Mouse (Mus musculus) CH12.LX (cell line): ENCODE measurements around the gene Shank3. TPM values are rescaled to one million over a fixed set of nuclear protein-coding genes. Genes with fewer than 3 reads are reported as not detected.

ENCODE experiments used
- DNase-seq: peaks from one replicate; pipeline ENCODE4 v3.0.0-alpha.2; 2013; ENCODE audit errors: extremely low read depth
- H3K27ac ChIP-seq: 2 replicates; pipeline ENCODE4 v1.5.1; 2012; ENCODE audit warnings: low read depth, mild to moderate bottlenecking, control low read depth, moderate library complexity; ENCODE audit not compliant: insufficient read depth
- H3K27me3 ChIP-seq: replicated peaks from 2 replicates; pipeline ENCODE3; 2012; ENCODE audit warnings: inconsistent platforms
- H3K36me3 ChIP-seq, 2 experiments: replicated peaks in 1 of 2; 2 replicates each; pipeline versions ENCODE3 to v1.6.1; 2012; ENCODE audit warnings: inconsistent platforms in 1 of 2, low read length in 1 of 2, mild to moderate bottlenecking in 1 of 2, mixed read lengths in 1 of 2, moderate library complexity in 1 of 2; ENCODE audit not compliant: control insufficient read depth in 1 of 2, insufficient read depth in 1 of 2
- H3K4me1 ChIP-seq, 2 experiments: 2 replicates each; pipeline ENCODE4 v1.6.1; 2012; ENCODE audit warnings: inconsistent platforms in 1 of 2, moderate library complexity in 1 of 2; ENCODE audit not compliant: insufficient read depth in 2 of 2, control insufficient read depth in 1 of 2
- H3K4me2 ChIP-seq: 2 replicates; pipeline ENCODE4 v1.6.1; 2012; ENCODE audit warnings: low read depth, mild to moderate bottlenecking, control low read depth; ENCODE audit not compliant: poor library complexity, insufficient read depth, severe bottlenecking
- H3K4me3 ChIP-seq, 3 experiments: fragments of 150-350 bp in 1 of 3; sonication (generic) in 1 of 3; replicated peaks in 1 of 3; 2 replicates each; pipeline versions ENCODE3 to v1.5.1; 2011 to 2012; ENCODE audit warnings: low read depth in 2 of 3, low read length in 2 of 3, mild to moderate bottlenecking in 2 of 3, moderate library complexity in 2 of 3, control low read depth in 1 of 3, improper control_type of control experiment in 1 of 3, inconsistent platforms in 1 of 3, mixed read lengths in 1 of 3; ENCODE audit not compliant: poor library complexity in 1 of 3
- H3K79me2 ChIP-seq: replicated peaks from 2 replicates; pipeline ENCODE4 v1.6.1; 2012; ENCODE audit warnings: mild to moderate bottlenecking, moderate library complexity; ENCODE audit not compliant: control insufficient read depth, poor library complexity, insufficient read depth, severe bottlenecking; ENCODE audit errors: extremely low read depth
- H3K9ac ChIP-seq: 2 replicates; pipeline ENCODE4 v1.6.1; 2012; ENCODE audit warnings: low read depth, mild to moderate bottlenecking, control low read depth, moderate library complexity; ENCODE audit not compliant: insufficient read depth
- H3K9me3 ChIP-seq: replicated peaks from 2 replicates; pipeline ENCODE3; 2012; ENCODE audit warnings: low read length, inconsistent platforms, mixed read lengths
- BHLHE40 ChIP-seq: IDR thresholded peaks from 2 replicates; pipeline ENCODE4 v1.6.1; 2011; ENCODE audit warnings: mild to moderate bottlenecking, low read depth, low read length, improper control_type of control experiment
- CHD2 ChIP-seq: IDR thresholded peaks from 2 replicates; pipeline ENCODE4 v1.6.1; 2011; ENCODE audit warnings: low read length, improper control_type of control experiment
- E2F4 ChIP-seq: IDR thresholded peaks from 2 replicates; pipeline ENCODE4 v1.6.1; 2011; ENCODE audit warnings: low read depth, low read length, improper control_type of control experiment; ENCODE audit not compliant: insufficient replicate concordance
- EP300 ChIP-seq: IDR thresholded peaks from 2 replicates; pipeline ENCODE4 v1.6.1; 2011; ENCODE audit warnings: low read length, improper control_type of control experiment
- ETS1 ChIP-seq: conservative IDR thresholded peaks from 2 replicates; pipeline ENCODE4 v1.6.1; 2012; ENCODE audit warnings: low read depth, mild to moderate bottlenecking, inconsistent platforms, low read length, improper control_type of control experiment, moderate library complexity
- IRF4 ChIP-seq: IDR thresholded peaks from 2 replicates; pipeline ENCODE4 v1.6.1; 2014; ENCODE audit warnings: low read depth, mild to moderate bottlenecking, inconsistent platforms, low read length, improper control_type of control experiment
- JUN ChIP-seq: IDR thresholded peaks from 2 replicates; pipeline ENCODE4 v1.6.1; 2011; ENCODE audit warnings: low read depth, mild to moderate bottlenecking, low read length, improper control_type of control experiment, moderate library complexity; ENCODE audit not compliant: insufficient read depth
- MAZ ChIP-seq: IDR thresholded peaks from 2 replicates; pipeline ENCODE4 v1.6.1; 2012; ENCODE audit warnings: low read depth, mild to moderate bottlenecking, inconsistent platforms, low read length, improper control_type of control experiment, moderate library complexity
- MXI1 ChIP-seq: IDR thresholded peaks from 2 replicates; pipeline ENCODE4 v1.6.1; 2011; ENCODE audit warnings: mild to moderate bottlenecking, low read depth, low read length, improper control_type of control experiment
- MYC ChIP-seq: IDR thresholded peaks from 2 replicates; pipeline ENCODE4 v1.6.1; 2011; ENCODE audit warnings: low read depth, mild to moderate bottlenecking, improper control_type of control experiment, low read length
- NELFE ChIP-seq: IDR thresholded peaks from 2 replicates; pipeline ENCODE4 v1.6.1; 2011; ENCODE audit warnings: low read depth, low read length, improper control_type of control experiment
- POLR2AphosphoS2 ChIP-seq: IDR thresholded peaks from 2 replicates; pipeline ENCODE4 v1.6.1; 2011; ENCODE audit warnings: low read depth, low read length, improper control_type of control experiment
- RAD21 ChIP-seq: IDR thresholded peaks from 2 replicates; pipeline ENCODE4 v1.6.1; 2011; ENCODE audit warnings: low read depth, mild to moderate bottlenecking, low read length, improper control_type of control experiment, moderate library complexity
- RCOR1 ChIP-seq: conservative IDR thresholded peaks from 2 replicates; pipeline ENCODE4 v1.6.1; 2012; ENCODE audit warnings: low read depth, mild to moderate bottlenecking, inconsistent platforms, low read length, improper control_type of control experiment
- SMC3 ChIP-seq: IDR thresholded peaks from 2 replicates; pipeline ENCODE4 v1.6.1; 2011; ENCODE audit warnings: low read depth, low read length, improper control_type of control experiment
- TBP ChIP-seq: conservative IDR thresholded peaks from 2 replicates; pipeline ENCODE4 v1.6.1; 2011; ENCODE audit warnings: low read depth, low read length, improper control_type of control experiment
- UBTF ChIP-seq: IDR thresholded peaks from 2 replicates; pipeline ENCODE4 v1.6.1; 2012; ENCODE audit warnings: low read depth, mild to moderate bottlenecking, inconsistent platforms, low read length, improper control_type of control experiment, moderate library complexity
- USF2 ChIP-seq: conservative IDR thresholded peaks from 2 replicates; pipeline ENCODE4 v1.6.1; 2011; ENCODE audit warnings: low read depth, low read length, improper control_type of control experiment
- ZKSCAN1 ChIP-seq: IDR thresholded peaks from 2 replicates; pipeline ENCODE4 v1.6.1; 2012; ENCODE audit warnings: low read depth, inconsistent platforms, low read length, improper control_type of control experiment, borderline replicate concordance
- ZMIZ1 ChIP-seq: IDR thresholded peaks from 2 replicates; pipeline ENCODE4 v1.6.1; 2012; ENCODE audit warnings: low read depth, mild to moderate bottlenecking, inconsistent platforms, low read length, improper control_type of control experiment
- dilution Hi-C: fragments of 300-500 bp; cut with MboI; formaldehyde crosslinking; loops from 2 replicates; pipeline ENCODE4 v1.14.3; 2020; ENCODE audit warnings: low sequenced_read_pairs; ENCODE audit not compliant: extremely low pct_unique_long_range_greater_than_20kb, extremely low pct_ligation_motif_present
- in situ Hi-C: fragments of 300-500 bp; cut with MboI; formaldehyde crosslinking; loops from 3 replicates; pipeline ENCODE4 v1.14.3; 2019; ENCODE audit warnings: low sequenced_read_pairs, low pct_ligation_motif_present, low pct_unique_long_range_greater_than_20kb, mixed read lengths
- polyA plus RNA-seq: library from polyadenylated mRNA; unstranded; fragments of >175 nt; gene quantifications from 2 replicates; pipeline ENCODE4 v1.2.1, GENCODE M21; 2012; ENCODE audit warnings: low read depth; ENCODE audit not compliant: insufficient read length
- total RNA-seq, 2 experiments: library from RNA; depleted of rRNA; stranded (reverse); fragments of 300-350 nt in 1 of 2; fragments of >200 nt in 1 of 2; gene quantifications; 2 replicates each; pipeline ENCODE4 v1.2.3; 2012 to 2014

Gene Shank3
- total and polyA plus RNA-seq, 3 experiments = not detected

DNA sequence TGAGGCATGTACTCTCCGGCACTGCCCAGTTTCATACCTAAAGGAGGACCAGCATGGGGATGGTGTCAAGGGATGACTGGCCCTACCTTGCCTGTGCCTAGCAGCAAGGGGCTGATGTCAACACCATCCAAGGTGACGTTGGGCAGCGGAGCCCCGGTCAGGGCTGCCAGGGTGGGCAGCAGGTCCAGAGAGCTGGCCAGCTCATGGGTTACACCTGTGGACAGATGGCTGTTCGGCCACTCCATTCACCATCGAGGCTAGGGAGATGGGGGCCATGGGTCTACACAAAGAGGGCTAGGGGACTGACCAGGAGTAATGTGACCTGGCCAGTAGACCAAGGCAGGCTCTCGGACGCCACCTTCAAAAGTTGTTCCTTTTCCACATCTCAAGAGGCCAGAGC is 25.5 kb upstream of the Shank3 start:
- dilution Hi-C loops = no loop called here
- no peak for DNase-seq

GRCm38 (mm10) chr15:89474596-89475292 is 24.7 kb upstream of the Shank3 start:
- Histone ChIP-seq H3K79me2 (no peaks in the 10 kb centered on the region), H3K9me3 (no peaks in the 10 kb centered on the region), H3K36me3 (peaks cover 0 to 24% of the 10 kb centered on the region in 2 experiments), H3K27me3 (no peaks in the 10 kb centered on the region), H3K4me3 (no peak overlapping the region), H3K27ac (no peak overlapping the region), H3K4me1 (peaks cover 8 to 29% of the 10 kb centered on the region in 2 experiments; a peak in 3 of 4 replicates), H3K4me2 (no peak overlapping the region), H3K9ac (no peak overlapping the region)
- no peak for DNase-seq
- dilution Hi-C loops (no loop called here), in situ Hi-C loops (loop anchor here (5.0 kb wide), 1 partner anchor 58 kb away; no protein-coding TSS in a partner anchor)
- no peak for TF ChIP-seq ZMIZ1
- TF ChIP-seq MAZ = no peak
- TF ChIP-seq SMC3 = no peak
- no peak for TF ChIP-seq RCOR1
- TF ChIP-seq MXI1 = no peak
- no peak for TF ChIP-seq EP300
- TF ChIP-seq JUN = no peak
- no peak for TF ChIP-seq ZKSCAN1
- no peak for TF ChIP-seq NELFE
- no peak for TF ChIP-seq CHD2

More for the DNA sequence above, 25.5 kb upstream of the Shank3 start:
- Histone ChIP-seq H3K27me3 (no peaks in the 10 kb centered on the region), H3K27ac (no peak overlapping the region), H3K9me3 (no peaks in the 10 kb centered on the region), H3K79me2 (no peaks in the 10 kb centered on the region), H3K9ac (no peak overlapping the region), H3K36me3 (peaks cover 0 to 24% of the 10 kb centered on the region in 2 experiments), H3K4me3 (no peak overlapping the region), H3K4me1 (peaks cover 8 to 29% of the 10 kb centered on the region in 2 experiments; a peak in 3 of 4 replicates), H3K4me2 (no peak overlapping the region)
- TF ChIP-seq POLR2AphosphoS2 = no peak
- no peak for TF ChIP-seq ETS1
- no peak for TF ChIP-seq JUN
- no peak for TF ChIP-seq CHD2
- in situ Hi-C loops = no loop called here

GRCm38 (mm10) chr15:89475293-89475600 is 24.2 kb upstream of the Shank3 start:
- Histone ChIP-seq H3K27ac (no peak overlapping the region), H3K9ac (peak overlapping the region; percentile 60; the same call in 1 of the 2 replicates)

More at GRCm38 (mm10) chr15:89475293-89475600, 24.2 kb upstream of the Shank3 start:
- Histone ChIP-seq H3K4me2 (peak overlapping the region; percentile 59), H3K4me1 (peaks cover 9 to 29% of the 10 kb centered on the region in 2 experiments), H3K79me2 (no peaks in the 10 kb centered on the region), H3K9me3 (no peaks in the 10 kb centered on the region), H3K36me3 (peaks cover 1 to 29% of the 10 kb centered on the region in 2 experiments), H3K4me3 (peak overlapping the region; percentile 61 to 71 (median 63)), H3K27me3 (no peaks in the 10 kb centered on the region)
- dilution Hi-C loops (no loop called here), in situ Hi-C loops (loop anchor here (5.0 kb wide), 1 partner anchor 57 kb away; no protein-coding TSS in a partner anchor)
- no peak for DNase-seq
- no peak for TF ChIP-seq IRF4
- TF ChIP-seq MXI1 = no peak
- TF ChIP-seq UBTF = no peak
- TF ChIP-seq BHLHE40 = no peak
- no peak for TF ChIP-seq USF2
- TF ChIP-seq TBP = no peak
- no peak for TF ChIP-seq JUN
- TF ChIP-seq MYC = no peak
- no peak for TF ChIP-seq RAD21
- no peak for TF ChIP-seq E2F4
- TF ChIP-seq ZMIZ1 = no peak
